Mouse (Mus musculus) gonadal fat pad, adult 2 months (tissue): Measurements from ENCODE around the gene Vmn2r16. TPM values are rescaled to one million over a fixed set of nuclear protein-coding genes. Genes with fewer than 3 reads are reported as not detected.

Experiments used
- DNase-seq: peaks from one replicate; pipeline ENCODE4 v3.0.0-alpha.2; 2012; ENCODE audit warnings: low read depth
- polyA plus RNA-seq: library from polyadenylated mRNA; depleted of rRNA; stranded (reverse); fragments of >200 nt; gene quantifications from 2 replicates; pipeline ENCODE4 v1.2.3, GENCODE M21; 2012; rRNA removed

Gene Vmn2r16
- polyA plus RNA-seq, result not detected in 2 replicates

DNA sequence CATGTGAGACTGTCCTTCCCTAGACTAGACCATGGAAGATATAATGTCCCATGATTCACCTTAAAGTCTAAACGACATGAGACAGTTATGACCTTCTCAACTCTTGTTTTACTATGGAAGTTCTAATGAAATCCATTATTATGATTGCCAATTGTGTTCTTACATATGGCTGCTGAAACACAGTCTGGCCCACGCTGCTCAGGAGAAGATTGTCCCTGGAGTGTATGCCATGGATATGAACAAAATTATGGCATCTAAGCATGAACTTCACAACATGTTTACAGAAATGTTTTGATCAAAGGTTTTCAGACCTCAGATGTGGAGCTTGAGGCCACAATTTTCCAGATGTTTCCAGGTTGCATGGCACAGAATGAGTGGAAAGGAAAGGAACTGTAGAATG lies at the start of gene Vmn2r16:
TSS of gene Vmn2r16 (plus strand) at position 301 of the 400 bp plus-strand sequence.
- DNase-seq, result no peak

DNA sequence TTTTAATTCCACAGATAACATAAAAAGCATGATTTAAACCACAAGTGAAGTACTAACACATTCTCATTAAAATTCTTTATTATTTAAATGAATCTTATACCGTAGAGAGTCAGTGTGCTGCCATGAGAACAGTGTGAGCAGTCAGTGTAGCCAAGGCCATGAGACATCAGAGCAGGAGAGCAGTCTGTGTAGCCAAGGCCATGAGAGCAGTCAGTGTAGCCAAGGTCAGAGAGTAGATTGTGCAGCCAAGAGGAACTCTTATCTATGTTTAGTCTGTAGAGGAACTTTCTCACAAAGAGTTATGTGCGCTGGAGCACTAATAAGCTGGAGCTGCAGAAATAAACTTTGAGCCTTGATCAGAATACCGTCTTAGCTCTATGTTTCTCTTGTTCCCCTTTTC lies 35.3 kb upstream of the Vmn2r16 start:
- no peak for DNase-seq

DNA sequence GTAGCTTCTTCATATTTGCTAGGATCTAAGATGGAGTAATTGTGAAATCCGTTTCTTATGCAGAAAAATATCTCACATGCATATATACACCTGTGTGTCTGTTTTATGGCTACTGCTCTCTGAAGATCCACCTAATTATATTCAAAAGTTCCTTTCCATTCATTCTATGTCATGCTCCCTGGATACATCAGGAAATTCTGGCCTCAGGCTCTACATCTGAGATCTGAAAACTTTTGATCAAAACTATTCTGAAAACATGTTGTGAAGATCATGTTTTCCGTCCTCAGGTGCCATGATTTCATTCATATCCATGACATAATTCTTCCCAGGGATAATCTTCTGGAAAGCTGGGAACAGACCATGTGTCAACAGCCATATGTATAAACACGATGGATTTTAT lies 32.4 kb upstream of the Vmn2r16 start, which contains the start of gene Vmn2r15:
TSS of gene Vmn2r15 (minus strand) at position 101 of the 400 bp plus-strand sequence.
- no peak for DNase-seq

DNA sequence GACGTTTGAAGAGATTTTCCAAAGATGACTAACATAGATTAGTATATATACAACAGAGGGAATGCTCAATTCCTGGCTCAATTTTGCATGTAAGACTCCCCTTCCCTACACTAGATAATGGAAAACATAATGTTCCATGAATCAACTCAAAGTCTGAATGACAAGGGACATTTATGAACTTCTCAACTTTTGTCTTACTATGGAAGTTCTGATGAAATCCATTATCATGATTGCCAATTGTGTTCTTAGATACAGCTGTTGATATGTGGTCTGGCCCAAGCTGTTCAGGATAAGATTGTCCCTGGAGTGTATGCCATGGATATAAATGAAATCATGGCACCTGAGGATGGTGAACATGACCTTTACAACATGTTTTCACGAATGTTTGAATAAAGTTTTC lies 89.4 kb downstream of the Vmn2r16 start, which contains the start of gene Vmn2r17:
TSS of gene Vmn2r17 (plus strand) at position 301 of the 400 bp plus-strand sequence.
- DNase-seq, result no peak

Other genes starting within 250 kb of the Vmn2r16 start
- gene Vmn2r12, start 232.2 kb upstream of the Vmn2r16 start, polyA plus RNA-seq, result not detected in 2 replicates
- not detected in 2 replicates for gene Vmn2r13, start 138.0 kb upstream of the Vmn2r16 start, polyA plus RNA-seq
- gene Vmn2r14, start 105.5 kb upstream of the Vmn2r16 start, polyA plus RNA-seq, result not detected in 2 replicates
- gene Vmn2r15, start 32.5 kb upstream of the Vmn2r16 start, polyA plus RNA-seq, result not detected in 2 replicates
- gene Vmn2r17, start 89.5 kb downstream of the Vmn2r16 start, polyA plus RNA-seq, result not detected in 2 replicates
- gene Crlf2, start 228.8 kb downstream of the Vmn2r16 start, polyA plus RNA-seq, result 20.2 and 38.0 TPM in 2 replicates